Mouse (Mus musculus) cerebellum, postnatal 36 days (tissue): ENCODE results near the gene Kmt2d.

Experiments
- DNase-seq, 2 experiments: peaks; one replicate each; pipeline ENCODE4 v3.0.0; 2021 to 2022; ENCODE audit warnings: mixed read lengths in 2 of 2

The Kmt2d gene

DNA sequence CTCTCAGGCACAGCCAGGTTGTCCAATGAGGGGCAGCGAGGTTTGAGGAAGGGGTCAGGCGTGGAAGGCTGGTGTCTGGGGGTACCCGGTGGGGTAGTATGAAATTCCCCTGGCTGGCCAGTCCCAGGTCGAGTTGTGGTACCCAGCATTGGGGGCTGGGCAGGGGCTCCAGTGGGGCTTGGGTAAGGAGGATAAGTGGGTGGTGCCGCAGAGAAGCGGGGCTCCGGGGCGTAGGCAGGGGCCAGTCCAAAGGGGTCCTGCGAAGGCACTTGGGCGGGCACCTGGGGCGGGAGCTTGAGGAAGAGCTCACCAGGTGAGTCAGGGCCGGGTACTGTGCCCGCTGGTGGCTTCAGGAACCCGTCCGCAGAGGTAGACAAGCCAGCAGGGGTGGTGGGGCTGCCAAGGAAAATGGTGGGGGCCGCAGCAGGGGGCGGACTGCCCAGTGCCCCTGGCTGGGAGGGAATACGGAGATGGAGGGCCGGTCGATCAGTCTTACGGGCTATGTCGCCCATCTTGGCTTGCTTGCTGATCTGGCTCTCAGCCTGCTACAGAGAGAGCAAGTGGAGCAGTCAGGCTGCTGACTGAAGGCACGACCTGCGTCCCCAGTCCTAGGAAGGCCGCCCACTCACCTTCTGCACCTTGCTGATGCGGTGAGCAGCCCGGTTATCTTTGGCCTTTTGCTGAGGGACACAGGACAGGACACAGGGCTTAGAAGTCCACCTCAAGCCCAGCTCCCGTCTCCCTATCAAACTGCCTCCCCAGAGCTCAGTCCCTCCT, 17.7 kb downstream of the Kmt2d start:
- DNase-seq = peak; percentile 44 to 45

GRCm38 (mm10) chr15:98852733-98853132, 18.3 kb downstream of the Kmt2d start:
- no peak for DNase-seq

DNA sequence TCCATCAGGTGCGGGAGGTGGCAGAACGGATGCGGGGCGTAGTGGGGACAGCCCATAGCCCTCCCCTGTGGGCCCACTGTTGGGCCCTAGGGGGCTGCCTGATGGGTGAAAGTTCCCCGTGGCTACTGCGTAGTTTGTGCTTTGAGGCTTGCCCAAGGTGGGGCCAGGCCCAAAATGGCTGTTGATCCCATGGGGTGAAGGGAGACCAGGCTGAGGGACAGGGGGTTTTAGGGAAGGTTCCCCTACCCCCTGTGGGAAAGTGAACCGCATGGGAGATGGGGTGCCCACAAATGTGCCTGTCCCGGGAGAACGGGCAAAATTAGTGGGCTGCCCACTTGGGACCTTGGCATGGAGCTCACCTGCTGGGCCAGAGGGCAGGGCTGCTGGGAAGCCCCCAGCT, 18.9 kb downstream of the Kmt2d start:
- DNase-seq = no peak

- DNase-seq = no peak
These were observed 19.7 kb downstream of the Kmt2d start for GRCm38 (mm10) chr15:98851229-98851818.

DNA sequence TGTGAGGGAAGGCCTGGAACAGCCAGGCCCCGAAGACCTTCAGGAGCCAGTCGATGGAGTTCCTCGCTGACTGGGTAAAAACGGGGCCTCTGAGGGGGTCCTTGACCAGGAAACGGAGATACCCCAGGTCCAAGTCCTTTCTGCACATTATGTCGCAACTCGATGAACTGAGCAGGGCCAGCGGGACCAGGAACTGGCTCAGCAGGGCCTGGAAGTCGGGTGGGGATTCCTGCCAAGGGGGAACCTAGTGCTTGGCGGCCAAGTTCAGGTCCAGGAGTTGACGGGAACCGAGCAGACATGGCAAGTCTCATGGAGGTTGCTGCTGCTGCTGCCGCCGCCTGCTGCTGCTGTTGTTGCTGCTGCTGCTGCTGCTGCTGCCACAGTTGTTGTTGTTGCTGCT, 20.3 kb downstream of the Kmt2d start:
- DNase-seq = peak; percentile 49 to 53

DNA sequence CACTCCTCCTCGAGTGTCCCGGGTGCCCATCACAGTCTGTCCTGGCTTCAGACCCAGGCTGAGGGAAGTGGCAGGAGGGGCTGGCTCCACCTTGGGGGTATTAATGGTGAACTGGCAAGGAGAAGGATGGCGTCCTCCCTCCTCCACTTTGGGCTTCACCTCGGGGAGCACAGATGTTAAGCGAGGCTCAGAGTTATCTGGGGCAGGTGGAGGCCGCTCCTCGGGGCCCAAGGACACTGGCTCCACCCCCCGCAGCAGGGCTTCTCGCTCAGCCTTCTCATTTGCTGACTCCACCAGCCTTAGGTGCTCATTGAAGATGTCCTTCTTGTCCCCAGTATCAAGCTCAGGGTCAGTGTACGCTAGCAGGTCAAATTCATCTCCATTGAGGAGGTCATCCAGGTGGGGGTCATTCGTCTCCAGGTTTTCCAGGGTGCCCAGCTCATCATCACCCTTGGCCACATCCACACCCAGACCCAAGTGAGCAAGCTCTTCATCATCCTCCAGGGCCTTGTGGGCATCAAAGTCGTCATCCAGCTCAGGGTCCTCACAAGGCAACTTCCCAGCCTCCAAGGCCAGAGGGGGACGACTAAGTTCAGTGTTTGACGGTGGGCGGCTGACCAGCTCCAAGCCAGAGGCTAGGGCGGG, 20.9 kb downstream of the Kmt2d start:
- DNase-seq = peak in 1 of 2 experiments; percentile 14

DNA sequence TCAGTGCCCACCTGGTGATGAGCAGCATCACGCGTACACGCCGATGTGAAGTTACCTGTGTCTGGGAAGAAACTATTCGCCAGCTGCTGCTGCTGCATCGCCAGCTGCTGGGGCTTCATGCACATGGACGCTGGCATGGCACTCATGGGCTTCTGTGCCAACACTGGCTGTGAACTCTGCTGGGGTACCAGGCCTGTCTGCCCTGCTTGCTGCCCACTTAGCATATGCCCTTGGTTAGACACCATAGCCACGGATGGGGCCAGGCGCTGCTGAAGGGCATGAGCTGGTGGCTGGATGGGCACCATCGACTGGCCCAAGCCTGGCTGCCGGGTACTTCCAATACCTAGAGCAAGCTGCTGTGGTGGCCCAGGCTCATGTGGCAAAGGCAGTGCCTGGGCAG, 21.8 kb downstream of the Kmt2d start:
- DNase-seq = peak in 1 of 2 experiments; percentile 6

GRCm38 (mm10) chr15:98846140-98846539, 24.9 kb downstream of the Kmt2d start:
- DNase-seq = no peak

DNA sequence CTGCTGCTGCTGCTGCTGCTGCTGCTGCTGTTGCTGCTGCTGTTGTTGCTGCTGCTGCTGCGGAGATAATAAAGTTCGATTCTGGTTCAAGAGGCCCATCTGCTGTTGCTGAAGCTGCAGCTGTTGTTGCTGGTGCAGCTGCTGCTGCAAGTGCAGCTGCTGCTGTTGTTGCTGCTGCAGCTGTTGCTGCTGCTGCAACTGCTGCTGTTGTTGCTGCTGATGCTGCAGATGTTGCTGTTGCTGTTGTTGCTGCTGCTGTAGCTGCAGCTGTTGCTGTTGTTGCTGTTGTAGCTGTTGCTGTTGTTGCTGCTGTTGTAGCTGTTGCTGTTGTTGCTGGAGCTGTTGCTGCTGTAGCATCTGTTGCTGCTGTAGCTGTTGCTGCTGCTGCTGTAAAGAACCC, 25.9 kb downstream of the Kmt2d start:
- no peak for DNase-seq

DNA sequence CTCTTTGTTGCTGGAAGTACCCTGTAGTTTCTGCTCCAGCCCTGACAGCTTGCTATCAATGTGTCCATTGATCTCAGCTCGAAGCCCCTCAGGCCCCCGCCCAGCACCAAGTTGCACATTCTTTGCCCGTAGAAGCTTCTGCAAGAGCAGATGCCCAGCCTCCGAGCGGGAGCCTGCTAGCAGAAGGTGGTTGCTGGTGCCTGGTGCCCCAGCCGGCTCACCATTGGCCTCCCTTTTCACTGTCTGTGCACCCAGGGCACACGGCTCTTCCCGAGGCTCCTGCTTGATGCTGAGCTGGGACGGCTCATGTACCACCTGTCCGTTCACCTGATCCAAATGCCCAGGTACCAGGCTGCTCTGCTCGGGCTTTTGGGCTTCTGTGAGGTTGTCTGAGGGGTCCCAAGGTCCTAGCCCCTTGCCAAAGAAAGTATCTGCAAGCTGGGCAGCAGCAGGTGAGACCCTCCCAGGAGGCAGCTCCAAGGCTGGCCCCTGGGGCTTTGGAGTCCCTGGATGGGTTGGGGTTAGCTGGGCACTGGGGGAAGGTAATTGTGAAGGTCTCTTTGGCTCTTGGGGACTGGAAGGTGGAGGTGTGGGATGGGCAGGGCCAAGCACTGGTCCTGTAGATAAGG, 27.3 kb downstream of the Kmt2d start:
- no peak for DNase-seq

- DNase-seq = no peak
These were observed 31.1 kb downstream of the Kmt2d start for GRCm38 (mm10) chr15:98839671-98840585.

GRCm38 (mm10) chr15:98839161-98839560, 31.8 kb downstream of the Kmt2d start:
- DNase-seq = no peak

DNA sequence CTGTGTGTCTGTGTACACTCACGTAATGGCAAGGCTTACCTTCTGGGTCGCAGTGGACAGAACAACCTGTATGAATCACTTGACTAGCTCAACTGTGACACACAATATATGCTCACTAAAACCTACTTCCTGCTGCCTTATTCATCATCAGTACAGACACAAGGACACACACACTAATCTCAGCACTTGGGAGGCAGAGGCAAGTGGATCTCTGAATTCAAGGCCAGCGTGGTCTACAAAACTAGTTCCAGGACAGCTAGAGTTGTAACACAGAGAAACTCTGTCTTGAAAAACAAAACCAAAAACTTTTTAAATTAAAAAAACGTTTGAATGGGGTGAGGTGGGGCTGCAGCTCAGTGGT, 33.3 kb downstream of the Kmt2d start:
- DNase-seq = no peak

DNA sequence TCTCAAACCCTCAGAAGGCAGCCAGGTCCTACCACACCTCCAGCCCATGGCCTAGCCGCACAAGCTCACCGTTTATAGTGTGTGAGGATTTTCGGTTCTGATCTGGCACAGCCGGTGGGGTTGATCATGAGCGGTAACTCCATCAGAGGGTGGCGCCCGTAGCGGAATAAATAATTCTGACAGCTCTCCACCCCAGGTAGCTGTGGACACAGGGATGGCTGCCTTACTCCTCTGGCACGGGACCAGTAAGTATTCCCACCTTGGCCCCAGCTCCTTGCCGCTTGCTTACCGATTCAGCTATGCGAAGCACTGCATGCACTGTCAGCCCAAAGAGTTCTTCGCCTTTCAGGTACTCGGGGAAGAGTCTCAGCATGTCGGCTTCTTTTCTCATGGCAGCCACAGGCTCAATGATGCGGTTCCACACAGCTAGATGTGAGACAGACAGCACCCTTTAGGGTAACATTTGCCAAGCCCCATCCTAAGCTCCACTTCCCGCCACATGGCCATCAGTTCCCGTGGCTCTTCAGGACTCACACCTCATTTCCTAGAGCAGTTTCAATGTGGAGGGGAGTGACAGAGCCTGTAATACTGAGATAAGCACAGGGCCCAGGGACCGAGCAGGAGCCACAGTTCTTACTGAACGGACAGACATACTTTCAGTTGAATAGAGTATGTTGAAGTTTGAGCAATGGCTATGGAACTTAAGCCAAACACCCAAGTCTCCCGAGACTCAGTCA, 33.8 kb downstream of the Kmt2d start:
- no peak for DNase-seq

DNA sequence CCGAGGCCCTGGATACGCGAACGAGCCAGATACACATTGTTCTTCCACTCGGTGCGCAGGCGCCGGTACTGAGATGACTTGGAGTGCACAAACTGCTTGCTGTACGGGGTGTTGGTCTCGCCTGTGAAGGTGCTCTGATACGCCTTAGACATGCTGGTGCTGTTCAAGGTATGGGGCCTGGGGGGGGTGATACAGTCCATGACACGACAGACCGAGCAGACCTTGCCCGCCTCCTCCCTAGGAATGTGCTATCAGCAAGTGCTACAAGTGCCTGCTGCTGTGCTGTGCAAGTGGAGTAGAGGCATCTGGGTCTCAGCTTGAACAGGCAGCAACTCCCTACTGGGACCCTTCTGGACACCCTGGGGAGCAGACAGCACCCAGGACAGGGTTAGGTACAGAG, 35.7 kb downstream of the Kmt2d start:
- no peak for DNase-seq

DNA sequence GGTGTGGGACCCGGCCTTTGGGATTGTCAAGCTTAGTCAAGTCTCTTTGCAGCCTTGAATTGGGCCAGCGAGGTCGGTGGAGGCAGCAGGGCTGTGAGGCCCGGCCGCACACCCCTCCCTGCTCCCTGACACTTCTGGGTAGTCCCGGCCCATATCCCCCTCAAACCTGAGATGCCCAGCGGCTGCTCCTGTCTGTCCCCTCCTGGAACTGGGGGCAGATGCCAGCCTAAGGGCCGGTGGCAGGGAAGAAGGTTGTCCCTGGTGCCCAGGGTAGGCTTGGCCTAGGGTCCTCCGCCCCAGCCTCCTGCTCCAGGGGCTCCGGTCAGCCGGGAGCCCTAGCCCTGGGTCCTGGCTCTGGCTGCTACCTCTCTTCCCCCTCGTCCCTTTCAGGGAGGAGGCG, 36.9 kb downstream of the Kmt2d start:
- no peak for DNase-seq

DNA sequence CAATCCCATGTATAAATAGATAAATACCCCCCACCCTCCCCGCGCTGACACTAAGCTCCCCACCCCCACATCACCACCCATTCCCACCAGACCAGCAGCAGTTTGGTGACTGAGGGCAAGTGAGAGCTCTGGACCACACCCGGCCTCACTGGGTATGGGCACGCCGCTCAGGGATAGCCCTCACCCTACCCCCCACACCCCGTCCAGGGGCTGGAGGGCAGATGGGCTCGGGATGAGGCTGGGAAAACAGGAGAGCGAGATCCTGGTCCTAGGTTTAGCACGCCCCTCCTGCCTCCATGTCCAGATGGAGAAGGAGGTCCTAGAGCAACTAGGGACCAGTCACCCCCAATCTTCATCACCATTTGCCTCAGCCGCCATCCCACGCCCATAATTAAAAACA, 37.7 kb downstream of the Kmt2d start:
- DNase-seq = no peak

GRCm38 (mm10) chr15:98832161-98833058, 38.6 kb downstream of the Kmt2d start:
- no peak for DNase-seq

- no peak for DNase-seq
These were observed 39.3 kb downstream of the Kmt2d start for GRCm38 (mm10) chr15:98831684-98832035.

- DNase-seq = peak; percentile 91 to 96
These were observed 40.0 kb downstream of the Kmt2d start, which contains the start of gene Prkag1 for GRCm38 (mm10) chr15:98830736-98831683. Gene Prkag1 (minus strand): TSS chr15:98831521.
